Mouse (Mus musculus): ENCODE results near the gene Atp6v0a4.

Gene Atp6v0a4

GRCm38 (mm10) chr6:38072137-38072796, 52.1 kb downstream of the Atp6v0a4 start:
- DNase-seq: no peak

GRCm38 (mm10) chr6:38071256-38071655, 53.1 kb downstream of the Atp6v0a4 start:
- no peak for DNase-seq

DNA sequence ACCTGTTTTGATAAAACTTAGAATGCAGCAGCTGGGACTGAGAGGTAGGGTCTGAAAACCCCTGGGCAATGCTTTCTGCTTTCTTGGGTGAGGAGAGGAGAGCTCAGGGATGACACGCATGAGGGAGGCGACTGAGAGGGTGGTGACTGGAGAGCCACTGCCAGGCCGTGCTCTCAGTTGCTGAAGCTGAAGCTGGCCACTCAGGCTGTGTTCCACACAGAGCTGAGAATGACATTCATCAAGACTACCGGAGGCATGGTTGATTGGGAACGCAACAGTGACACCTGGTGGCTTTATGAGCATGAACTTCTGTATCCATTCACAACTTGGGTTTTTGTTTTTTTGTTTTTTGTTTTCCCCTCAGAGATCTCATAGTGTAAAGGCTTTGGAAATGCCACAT, 58.2 kb downstream of the Atp6v0a4 start:
- DNase-seq: peak; percentile 53

DNA sequence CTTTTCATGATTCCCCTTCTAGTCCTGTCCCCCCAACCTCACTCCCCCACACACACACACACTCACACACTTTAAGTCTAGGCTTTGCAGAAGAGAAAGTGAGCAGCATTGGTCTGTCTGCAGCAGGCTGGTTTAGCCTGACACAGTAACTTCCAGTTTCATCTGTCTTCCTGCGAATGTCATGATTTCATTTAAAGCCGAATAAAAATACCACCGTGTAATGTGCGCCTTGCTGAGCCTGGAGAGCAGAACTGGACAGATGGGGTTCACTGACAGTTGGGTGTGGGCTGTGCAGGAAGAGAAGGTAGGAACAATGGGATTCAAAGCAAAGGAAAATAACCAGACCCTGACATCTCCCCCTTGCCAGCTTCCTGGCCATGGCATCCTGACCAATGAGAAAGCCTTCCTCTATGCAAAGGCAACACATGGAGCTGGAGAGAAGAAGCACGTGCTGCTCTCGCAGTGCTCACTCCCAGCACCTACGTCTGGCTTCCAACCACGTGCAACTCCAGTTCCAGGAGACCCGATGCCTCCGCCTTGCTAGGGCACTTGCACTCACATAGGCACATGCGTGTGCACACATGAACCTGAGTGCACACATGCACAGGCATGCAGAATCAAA, 58.8 kb downstream of the Atp6v0a4 start:
- DNase-seq: peak; percentile 17

- DNase-seq: peak; percentile 51
Measured at GRCm38 (mm10) chr6:38065122-38065500, 59.3 kb downstream of the Atp6v0a4 start.

- no peak for DNase-seq
Measured at GRCm38 (mm10) chr6:38064621-38065020, 59.8 kb downstream of the Atp6v0a4 start.

DNA sequence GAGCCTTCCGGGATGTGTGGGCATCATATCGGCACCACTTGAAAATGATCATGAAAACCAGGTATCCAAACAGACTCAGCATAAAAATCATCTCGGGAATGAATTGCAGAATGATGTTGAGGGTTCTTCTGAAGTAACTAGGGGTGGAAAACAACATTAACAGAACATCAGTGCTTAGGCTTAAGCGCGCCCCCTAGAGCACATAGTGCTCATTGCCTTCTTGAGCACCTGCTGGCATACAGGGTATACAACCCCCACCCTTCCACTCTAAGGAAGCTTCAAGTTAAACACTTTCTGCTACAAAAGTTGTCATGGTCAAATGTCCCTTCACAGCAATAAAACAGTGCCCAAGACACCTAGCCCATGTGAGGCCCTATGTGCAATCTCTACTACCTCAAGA, 65.6 kb downstream of the Atp6v0a4 start:
- DNase-seq: no peak

GRCm38 (mm10) chr6:38055471-38056330, 68.7 kb downstream of the Atp6v0a4 start:
- DNase-seq: no peak

DNA sequence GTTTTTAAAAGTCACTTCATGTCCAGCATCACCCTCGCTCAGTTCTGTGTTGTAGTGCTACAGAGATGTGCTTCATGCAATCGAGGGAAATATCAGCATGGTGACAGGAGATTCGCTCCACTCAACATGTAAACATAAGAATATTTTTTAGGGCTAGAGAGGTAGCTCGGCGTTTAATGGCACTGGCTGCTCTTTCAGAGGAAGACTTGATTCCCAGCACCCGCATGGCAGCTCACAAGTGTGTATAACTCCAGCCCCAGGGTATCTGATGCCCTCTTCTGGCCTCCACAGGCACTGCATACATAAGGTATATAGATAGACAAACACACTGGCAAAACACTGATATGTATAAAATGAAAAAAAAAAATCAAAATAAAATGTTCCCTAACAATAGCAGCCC, 74.8 kb downstream of the Atp6v0a4 start:
- DNase-seq: no peak

GRCm38 (mm10) chr6:38048800-38049561, 75.4 kb downstream of the Atp6v0a4 start:
- DNase-seq: no peak

DNA sequence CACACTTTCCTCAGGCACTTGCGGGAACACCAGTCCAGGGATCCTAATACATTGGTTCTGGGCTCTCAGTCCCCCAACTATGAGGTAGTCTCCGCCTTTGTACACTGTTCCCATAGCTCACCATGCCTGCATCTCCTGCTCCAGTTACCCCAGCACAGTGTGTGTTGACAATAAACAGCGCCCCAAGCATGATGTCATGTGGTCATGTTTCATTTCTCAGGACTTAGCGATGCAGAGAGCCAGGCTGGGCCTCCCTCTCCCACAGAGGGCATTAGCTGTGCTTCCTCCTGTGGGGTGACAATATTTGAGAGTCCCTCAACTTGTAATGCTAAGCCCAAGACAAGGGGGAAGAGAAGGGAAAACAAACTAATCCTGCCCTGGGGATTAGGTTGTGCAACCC, 76.4 kb downstream of the Atp6v0a4 start:
- no peak for DNase-seq

GRCm38 (mm10) chr6:38046838-38047237, 77.5 kb downstream of the Atp6v0a4 start, which contains the start of gene Svopl:
Gene Svopl, minus strand, starts transcription at chr6:38046996.
- no peak for DNase-seq

- DNase-seq: no peak
Measured at GRCm38 (mm10) chr6:38032801-38033566, 91.4 kb downstream of the Atp6v0a4 start.

DNA sequence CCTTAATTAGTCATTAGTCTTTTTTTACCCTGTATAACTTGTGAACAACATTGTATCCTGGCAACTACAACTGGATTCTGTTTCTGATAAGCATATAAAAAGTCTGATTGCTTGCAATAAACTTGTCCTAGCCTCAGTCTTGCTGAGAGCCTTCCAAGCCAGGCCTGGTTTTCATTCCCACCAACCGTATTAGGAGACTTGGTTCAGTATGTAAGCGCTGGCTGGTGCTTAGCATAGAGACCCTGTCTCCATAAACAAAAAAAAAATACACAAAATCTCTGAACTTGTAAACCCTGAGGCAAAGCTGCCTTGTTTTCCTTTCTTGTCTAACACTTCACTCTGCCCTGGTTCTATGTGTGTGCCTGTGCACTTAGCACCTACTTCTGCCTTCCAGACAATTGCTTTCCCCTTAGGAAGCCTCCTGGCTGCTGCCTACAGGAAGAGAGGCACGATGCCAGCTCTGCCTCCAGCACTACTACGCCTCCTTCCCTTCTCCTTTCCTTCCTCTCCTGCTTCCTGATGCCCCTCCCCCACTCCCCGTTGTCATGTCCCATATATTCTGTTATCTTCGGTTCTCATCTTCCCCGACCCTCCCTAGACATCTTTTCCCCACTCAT, 92.4 kb downstream of the Atp6v0a4 start:
- DNase-seq: no peak

GRCm38 (mm10) chr6:38028205-38028604, 96.2 kb downstream of the Atp6v0a4 start:
- no peak for DNase-seq

DNA sequence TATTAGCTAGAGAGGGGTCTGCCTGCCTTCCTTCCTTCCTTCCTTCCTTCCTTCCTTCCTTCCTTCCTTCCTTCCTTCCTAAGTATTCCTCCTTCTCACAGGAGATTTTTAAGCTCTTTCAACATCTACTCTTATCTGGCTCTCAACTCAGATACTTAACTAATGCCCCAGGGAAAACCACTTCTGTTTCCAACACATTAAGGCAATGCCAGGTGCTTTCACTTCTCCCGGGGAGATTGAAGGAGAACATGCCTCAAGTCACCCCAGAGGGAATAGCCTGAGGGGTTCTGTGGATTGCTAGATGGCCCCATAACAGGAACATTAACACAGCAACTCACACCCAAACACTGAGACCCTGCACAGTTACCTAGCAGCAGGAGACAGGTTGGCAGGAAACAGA, 96.6 kb downstream of the Atp6v0a4 start:
- no peak for DNase-seq

- DNase-seq: no peak
Measured at GRCm38 (mm10) chr6:38023284-38023683, 101.1 kb downstream of the Atp6v0a4 start.

- DNase-seq: no peak
Measured at GRCm38 (mm10) chr6:38021406-38021805, 103.0 kb downstream of the Atp6v0a4 start.

GRCm38 (mm10) chr6:38012829-38013228, 111.6 kb downstream of the Atp6v0a4 start:
- DNase-seq: no peak

DNA sequence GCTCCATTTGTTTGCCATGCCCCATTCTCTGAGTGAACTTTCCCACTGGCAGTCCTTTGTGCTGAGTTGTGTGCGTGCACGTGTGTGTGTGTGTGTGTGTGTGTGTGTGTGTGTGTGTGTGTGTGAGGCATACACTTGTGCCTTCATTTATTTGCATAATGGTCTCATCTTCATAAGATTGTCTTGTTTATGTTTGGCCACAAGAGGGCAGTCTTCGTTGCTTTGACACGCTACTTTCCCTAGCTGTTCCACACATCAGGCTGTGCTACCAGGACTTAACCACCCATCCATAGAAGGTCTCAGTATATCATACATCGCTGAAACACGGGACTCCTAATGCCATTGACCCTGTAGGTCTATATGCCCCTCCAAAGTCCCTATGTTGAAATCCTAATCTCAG, 116.9 kb downstream of the Atp6v0a4 start:
- peak; percentile 13 for DNase-seq

Measured in cerebellum, adult 11-12 months (tissue).